Mouse (Mus musculus): ENCODE results near the gene Khdc4. TPM values are rescaled to one million over a fixed set of nuclear protein-coding genes. Genes with fewer than 3 reads are reported as not detected.

Khdc4 gene
- polyA plus RNA-seq, 1 experiment from 2014 or later: 92.2 TPM

DNA sequence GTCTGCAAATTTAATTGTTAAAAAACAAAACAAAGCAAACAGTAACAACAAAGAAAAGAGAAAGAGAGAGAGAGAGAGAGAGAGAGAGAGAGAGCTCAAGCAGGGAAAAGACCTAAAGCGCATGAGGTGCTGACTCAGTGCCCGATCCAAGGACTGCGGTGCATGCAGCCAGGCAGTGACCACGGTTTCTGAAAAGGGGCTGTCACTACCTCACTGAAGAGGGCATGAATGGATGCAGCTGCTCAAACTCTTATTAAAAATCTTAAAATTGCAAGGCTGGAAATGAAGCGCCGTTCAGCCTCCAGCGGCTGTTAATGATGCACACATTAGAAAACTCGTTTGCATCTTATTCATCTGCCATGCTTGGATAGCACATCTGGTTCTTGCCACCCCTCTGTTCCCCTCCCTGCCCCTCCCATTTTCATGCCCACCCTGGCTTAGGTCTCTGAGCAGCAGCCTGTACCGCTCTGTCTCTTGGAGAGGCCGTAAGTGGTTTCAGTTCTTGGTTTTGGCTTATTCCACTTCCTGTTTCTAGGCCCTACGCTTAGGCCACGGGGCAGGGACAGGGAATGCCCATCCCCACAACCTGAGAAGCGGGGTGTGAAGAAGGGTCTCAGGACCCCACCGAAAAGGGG lies 37.7 kb upstream of the Khdc4 start:
- ATAC-seq (ENCODE audit: low FRiP score, low TSS enrichment): no peak
- H3K27me3 ChIP-seq (ENCODE audit: insufficient read depth, low read length): no peaks in the 10 kb centered on the region
- H3K4me3 ChIP-seq (ENCODE audit: low read length): no peak overlapping the region
- 89% methylated on average over 14 of the region's 14 CpGs for whole genome bisulfite sequencing
- peaks cover 54% of the 10 kb centered on the region for H3K36me3 ChIP-seq (ENCODE audit: insufficient read depth, low read length)
- H3K27ac ChIP-seq (ENCODE audit: low read length): no peak overlapping the region
- H3K4me2 ChIP-seq (replicated peaks; ENCODE audit: low read depth, low read length): no peak overlapping the region
- H3K9me3 ChIP-seq (ENCODE audit: low read length): no peaks in the 10 kb centered on the region
- no peaks in the 10 kb centered on the region for H3K4me1 ChIP-seq (ENCODE audit: insufficient read depth, low read length)
- H3K9ac ChIP-seq (replicated peaks; ENCODE audit: low read length): no peak overlapping the region

DNA sequence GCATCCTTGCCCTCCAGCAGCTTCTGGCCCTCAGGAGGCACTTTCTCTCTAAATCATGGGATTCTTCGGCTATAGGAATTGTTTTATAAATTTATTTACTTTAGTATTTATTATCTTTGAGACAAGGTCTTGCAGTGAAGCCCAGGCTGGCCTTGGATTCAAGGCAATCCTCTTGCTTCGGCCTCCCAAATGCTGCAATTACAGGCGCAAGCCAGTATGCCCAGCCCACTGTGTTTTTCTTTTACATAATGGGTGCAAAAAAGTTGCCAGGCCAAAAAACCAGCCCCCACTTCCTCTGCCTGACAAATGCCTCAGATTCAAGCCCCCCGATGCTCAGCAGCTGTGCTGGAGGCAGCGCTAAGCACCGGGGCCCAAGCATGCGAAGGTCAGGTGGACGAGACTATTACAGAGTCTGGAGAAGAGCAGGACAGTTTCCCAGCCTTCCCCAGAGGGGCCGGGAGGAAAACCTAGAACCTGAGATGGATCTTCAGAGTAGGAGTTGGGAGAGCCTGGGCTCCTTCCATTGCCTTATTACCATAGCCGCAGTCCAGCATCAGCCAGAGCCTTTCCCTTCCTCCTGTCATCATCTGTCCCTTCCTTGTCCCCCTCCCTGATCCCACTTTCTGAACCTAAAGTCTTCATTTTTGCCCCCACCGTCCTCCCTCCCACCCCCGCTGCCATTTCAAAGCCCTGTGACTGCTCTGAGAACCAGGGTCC lies 37.0 kb upstream of the Khdc4 start:
- Histone ChIP-seq H3K4me2 (replicated peaks; ENCODE audit: low read depth, low read length) (no peak overlapping the region), H3K9me3 (ENCODE audit: low read length) (no peaks in the 10 kb centered on the region), H3K4me3 (ENCODE audit: low read length) (no peak overlapping the region), H3K4me1 (ENCODE audit: insufficient read depth, low read length) (no peaks in the 10 kb centered on the region), H3K27me3 (ENCODE audit: insufficient read depth, low read length) (no peaks in the 10 kb centered on the region), H3K27ac (ENCODE audit: low read length) (no peak overlapping the region), H3K36me3 (ENCODE audit: insufficient read depth, low read length) (peaks cover 47% of the 10 kb centered on the region), H3K9ac (replicated peaks; ENCODE audit: low read length) (no peak overlapping the region)
- ATAC-seq (ENCODE audit: low FRiP score, low TSS enrichment): no peak
- 87% methylated on average over 12 of the region's 12 CpGs for WGBS

- Histone ChIP-seq H3K27me3 (ENCODE audit: insufficient read depth, low read length) (no peaks in the 10 kb centered on the region), H3K4me2 (replicated peaks; ENCODE audit: low read depth, low read length) (no peak overlapping the region), H3K9me3 (ENCODE audit: low read length) (no peaks in the 10 kb centered on the region), H3K9ac (replicated peaks; ENCODE audit: low read length) (no peak overlapping the region), H3K36me3 (ENCODE audit: insufficient read depth, low read length) (peaks cover 42% of the 10 kb centered on the region), H3K4me1 (ENCODE audit: insufficient read depth, low read length) (no peaks in the 10 kb centered on the region), H3K27ac (ENCODE audit: low read length) (no peak overlapping the region), H3K4me3 (ENCODE audit: low read length) (no peak overlapping the region)
- 80% methylated on average over 10 of the region's 10 CpGs for WGBS
- ATAC-seq (ENCODE audit: low FRiP score, low TSS enrichment): no peak
Measured at GRCm38 (mm10) chr3:88649186-88649585, 36.4 kb upstream of the Khdc4 start.

DNA sequence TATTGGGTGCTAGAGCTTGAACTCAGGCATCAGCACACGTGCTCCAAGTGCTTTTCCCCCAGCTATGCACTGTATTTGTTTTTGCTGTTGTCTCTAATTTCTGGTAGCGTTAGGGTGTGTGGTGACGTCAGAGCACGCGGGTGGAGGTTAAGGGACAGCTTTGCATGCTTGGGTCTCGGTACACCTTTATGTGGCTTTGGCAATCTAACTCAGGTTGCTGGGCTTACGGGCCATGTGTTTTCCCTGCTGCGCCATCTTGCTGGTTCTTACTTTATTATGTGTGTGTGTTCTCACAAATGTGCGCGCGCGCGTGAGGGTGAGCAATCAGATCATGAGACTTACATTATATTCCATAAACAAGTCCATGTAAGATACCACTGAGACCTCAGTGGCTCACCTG lies 35.6 kb upstream of the Khdc4 start:
- WGBS: 96% methylated on average over 13 of the region's 13 CpGs
- no peaks in the 10 kb centered on the region for H3K27me3 ChIP-seq (ENCODE audit: insufficient read depth, low read length)
- no peak overlapping the region for H3K9ac ChIP-seq (replicated peaks; ENCODE audit: low read length)
- no peak for ATAC-seq (ENCODE audit: low FRiP score, low TSS enrichment)
- H3K27ac ChIP-seq (ENCODE audit: low read length): no peak overlapping the region
- H3K9me3 ChIP-seq (ENCODE audit: low read length): no peaks in the 10 kb centered on the region
- no peaks in the 10 kb centered on the region; the same call in 1 of the 2 replicates for H3K4me1 ChIP-seq (ENCODE audit: insufficient read depth, low read length)
- no peak overlapping the region for H3K4me2 ChIP-seq (replicated peaks; ENCODE audit: low read depth, low read length)
- H3K36me3 ChIP-seq (ENCODE audit: insufficient read depth, low read length): peaks cover 36% of the 10 kb centered on the region
- H3K4me3 ChIP-seq (ENCODE audit: low read length): no peak overlapping the region

- no peak overlapping the region for H3K4me2 ChIP-seq (replicated peaks; ENCODE audit: low read depth, low read length)
- ATAC-seq (ENCODE audit: low FRiP score, low TSS enrichment): no peak
- 69% methylated on average over 13 of the region's 13 CpGs for WGBS
Measured at GRCm38 (mm10) chr3:88650713-88651504, 34.7 kb upstream of the Khdc4 start.

GRCm38 (mm10) chr3:88651669-88652618 lies 33.7 kb upstream of the Khdc4 start:
- Histone ChIP-seq H3K9ac (replicated peaks; ENCODE audit: low read length) (no peak overlapping the region), H3K27ac (ENCODE audit: low read length) (no peak overlapping the region), H3K4me3 (ENCODE audit: low read length) (no peak overlapping the region), H3K27me3 (ENCODE audit: insufficient read depth, low read length) (no peaks in the 10 kb centered on the region), H3K4me1 (ENCODE audit: insufficient read depth, low read length) (no peaks in the 10 kb centered on the region; the same call in 1 of the 2 replicates), H3K36me3 (ENCODE audit: insufficient read depth, low read length) (peaks cover 18% of the 10 kb centered on the region), H3K9me3 (ENCODE audit: low read length) (no peaks in the 10 kb centered on the region), H3K4me2 (replicated peaks; ENCODE audit: low read depth, low read length) (no peak overlapping the region)
- no peak for ATAC-seq (ENCODE audit: low FRiP score, low TSS enrichment)
- 73% methylated on average over 18 of the region's 18 CpGs for WGBS

More at GRCm38 (mm10) chr3:88650713-88651504, 34.7 kb upstream of the Khdc4 start:
- Histone ChIP-seq H3K9ac (replicated peaks; ENCODE audit: low read length) (no peak overlapping the region), H3K4me1 (ENCODE audit: insufficient read depth, low read length) (no peaks in the 10 kb centered on the region; the same call in 1 of the 2 replicates), H3K4me3 (ENCODE audit: low read length) (no peak overlapping the region), H3K9me3 (ENCODE audit: low read length) (no peaks in the 10 kb centered on the region), H3K27ac (ENCODE audit: low read length) (no peak overlapping the region), H3K36me3 (ENCODE audit: insufficient read depth, low read length) (peaks cover 28% of the 10 kb centered on the region), H3K27me3 (ENCODE audit: insufficient read depth, low read length) (no peaks in the 10 kb centered on the region)

DNA sequence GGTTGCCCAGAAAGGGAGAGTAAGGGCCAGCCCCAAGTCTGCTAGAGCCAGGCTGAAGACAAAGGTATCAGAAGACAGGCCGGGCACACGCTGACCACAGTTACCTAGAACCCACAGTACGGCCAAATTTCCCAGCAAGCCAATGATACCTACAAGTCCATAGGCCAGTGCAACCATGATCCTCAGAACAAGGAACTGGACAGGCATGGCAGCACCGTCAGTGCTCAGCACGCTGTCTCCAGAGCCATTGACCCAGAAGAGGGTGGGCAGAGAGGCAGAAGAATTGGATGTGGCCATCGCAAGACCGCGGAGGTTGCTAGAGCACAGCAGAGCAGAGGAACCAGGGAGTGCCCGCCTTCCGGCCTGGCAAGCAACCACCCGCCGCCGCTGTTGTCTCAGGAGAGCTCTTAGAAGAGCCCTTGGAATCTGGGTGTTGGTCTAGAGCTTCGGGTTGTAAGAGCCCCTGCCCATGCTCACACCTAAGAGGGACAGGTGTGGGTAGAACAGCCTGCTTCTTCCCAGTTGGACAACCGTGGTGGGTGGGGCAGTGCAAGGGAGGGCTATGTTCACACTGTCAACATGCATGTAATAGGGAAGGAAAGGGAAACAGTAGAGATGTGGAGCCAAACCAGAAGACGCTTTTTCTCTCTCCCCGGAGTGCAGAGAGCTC lies 32.6 kb upstream of the Khdc4 start, which contains the start of gene Rxfp4:
Rxfp4 (minus strand) TSS at position 297 of the 670 bp plus-strand sequence.
- Histone ChIP-seq H3K4me3 (ENCODE audit: low read length) (no peak within 1 kb of the TSS), H3K27me3 (ENCODE audit: insufficient read depth, low read length) (no peaks in the 10 kb centered on the region), H3K27ac (ENCODE audit: low read length) (no peak within 1 kb of the TSS), H3K4me1 (ENCODE audit: insufficient read depth, low read length) (no peaks in the 10 kb centered on the region; the same call in 1 of the 2 replicates), H3K9me3 (ENCODE audit: low read length) (no peaks in the 10 kb centered on the region), H3K9ac (replicated peaks; ENCODE audit: low read length) (no peak within 1 kb of the TSS), H3K4me2 (replicated peaks; ENCODE audit: low read depth, low read length) (no peak within 1 kb of the TSS), H3K36me3 (ENCODE audit: insufficient read depth, low read length) (peaks cover 7% of the 10 kb centered on the region)
- ATAC-seq (ENCODE audit: low FRiP score, low TSS enrichment): no peak
- 89% methylated on average over 17 of the region's 17 CpGs for WGBS

- no peak overlapping the region for H3K27ac ChIP-seq (ENCODE audit: low read length)
- 73% methylated on average over 6 of the region's 6 CpGs for WGBS
Measured at GRCm38 (mm10) chr3:88653516-88654370, 31.9 kb upstream of the Khdc4 start.

More at GRCm38 (mm10) chr3:88653516-88654370, 31.9 kb upstream of the Khdc4 start:
- no peak for ATAC-seq (ENCODE audit: low FRiP score, low TSS enrichment)
- H3K4me1 ChIP-seq (ENCODE audit: insufficient read depth, low read length): no peaks in the 10 kb centered on the region; the same call in 1 of the 2 replicates
- no peaks in the 10 kb centered on the region for H3K36me3 ChIP-seq (ENCODE audit: insufficient read depth, low read length)
- no peaks in the 10 kb centered on the region for H3K27me3 ChIP-seq (ENCODE audit: insufficient read depth, low read length)
- H3K4me2 ChIP-seq (replicated peaks; ENCODE audit: low read depth, low read length): no peak overlapping the region
- H3K9me3 ChIP-seq (ENCODE audit: low read length): no peaks in the 10 kb centered on the region
- H3K4me3 ChIP-seq (ENCODE audit: low read length): no peak overlapping the region
- no peak overlapping the region for H3K9ac ChIP-seq (replicated peaks; ENCODE audit: low read length)
